Mouse (Mus musculus) midbrain, embryonic 14.5 days (tissue): ENCODE results near the gene Cacna1g. TPM values are rescaled to one million over a fixed set of nuclear protein-coding genes. Genes with fewer than 3 reads are reported as not detected.

Experiments
- ATAC-seq: fragments of 200-750 bp; cut with Nextera tagmentation; 2 replicates; pipeline ENCODE4 v1.8.0; 2017; ENCODE audit warnings: moderate number of reproducible peaks, moderate library complexity; ENCODE audit not compliant: low FRiP score, low TSS enrichment
- DNase-seq: peaks from one replicate; pipeline ENCODE4 v3.0.0-alpha.2; 2015
- H3K27ac ChIP-seq: fragments of 300-500 bp; sonication (generic); replicated peaks from 2 replicates; pipeline ENCODE4 v1.5.1; 2014; ENCODE audit warnings: mild to moderate bottlenecking, low read depth, low read length, moderate library complexity
- H3K27me3 ChIP-seq: fragments of 300-500 bp; sonication (generic); 2 replicates; pipeline ENCODE4 v1.6.1; 2014; ENCODE audit warnings: low read length, control low read depth, mixed read lengths; ENCODE audit not compliant: control insufficient read depth, insufficient read depth
- H3K36me3 ChIP-seq: fragments of 300-500 bp; sonication (generic); 2 replicates; pipeline ENCODE4 v1.6.1; 2014; ENCODE audit warnings: low read length, control low read depth; ENCODE audit not compliant: control insufficient read depth, insufficient read depth
- H3K4me1 ChIP-seq: fragments of 300-500 bp; sonication (generic); 2 replicates; pipeline ENCODE4 v1.6.1; 2014; ENCODE audit warnings: mild to moderate bottlenecking, antibody characterized with exemption, low read length, control low read depth; ENCODE audit not compliant: control insufficient read depth, insufficient read depth
- H3K4me2 ChIP-seq: fragments of 300-500 bp; sonication (generic); 2 replicates; pipeline ENCODE4 v1.6.1; 2014; ENCODE audit warnings: mild to moderate bottlenecking, low read length, moderate library complexity
- H3K4me3 ChIP-seq: fragments of 300-500 bp; sonication (generic); replicated peaks from 2 replicates; pipeline ENCODE4 v1.5.1; 2014; ENCODE audit warnings: low read depth, low read length
- H3K9ac ChIP-seq: fragments of 300-500 bp; sonication (generic); replicated peaks from 2 replicates; pipeline ENCODE4 v1.6.1; 2014; ENCODE audit warnings: mild to moderate bottlenecking, low read length, moderate library complexity
- H3K9me3 ChIP-seq: fragments of 300-500 bp; sonication (generic); 2 replicates; pipeline ENCODE4 v1.6.1; 2016; ENCODE audit warnings: low read length, control low read depth, mixed read lengths; ENCODE audit not compliant: control insufficient read depth
- WGBS: fragments of 180-500 bp; shearing (Covaris S2); extraction: QIAGEN DNeasy Blood & Tissue Kit; methylation state at CpG from one replicate; pipeline ENCODE4 v1.1.7; 2014; 5-methylcytosine and 5-hydroxymethylcytosine counted together
- polyA plus RNA-seq: library from polyadenylated mRNA; unstranded; fragments of >200 nt; fragmentation: Nextera tagmentation; extraction: Ambion mirVana; gene quantifications from 2 replicates; pipeline ENCODE4 v1.2.1, GENCODE M21; 2014

Cacna1g gene
- polyA plus RNA-seq, 1 experiment from 2014 or later = 20.1 TPM

GRCm38 (mm10) chr11:94498093-94498996 lies 24.3 kb upstream of the Cacna1g start:
- H3K4me1 ChIP-seq = peaks cover 23% of the 10 kb centered on the region
- no peaks in the 10 kb centered on the region for H3K36me3 ChIP-seq
- ATAC-seq (no peak; the same call in 1 of the 2 replicates), DNase-seq (peak; percentile 55)
- H3K9ac ChIP-seq = no peak overlapping the region
- no peak overlapping the region for H3K27ac ChIP-seq
- peak overlapping the region; percentile 11; the same call in 1 of the 2 replicates for H3K4me2 ChIP-seq
- 22% methylated on average over 19 of the region's 19 CpGs for WGBS
- no peaks in the 10 kb centered on the region for H3K9me3 ChIP-seq
- no peak overlapping the region for H3K4me3 ChIP-seq
- H3K27me3 ChIP-seq = peaks cover 8% of the 10 kb centered on the region; the same call in 1 of the 2 replicates

- ATAC-seq (no peak), DNase-seq (no peak)
- Histone ChIP-seq H3K27me3 (peaks cover 12% of the 10 kb centered on the region; the same call in 1 of the 2 replicates), H3K27ac (no peak overlapping the region), H3K9ac (no peak overlapping the region), H3K4me1 (peaks cover 28% of the 10 kb centered on the region), H3K4me3 (no peak overlapping the region), H3K36me3 (no peaks in the 10 kb centered on the region), H3K4me2 (no peak overlapping the region), H3K9me3 (no peaks in the 10 kb centered on the region)
- WGBS = 75% methylated on average over 3 of the region's 3 CpGs
These were observed 21.4 kb upstream of the Cacna1g start for GRCm38 (mm10) chr11:94495415-94495814.

GRCm38 (mm10) chr11:94491749-94492099 lies 17.7 kb upstream of the Cacna1g start:
- no peak overlapping the region for H3K27ac ChIP-seq
- H3K36me3 ChIP-seq = no peaks in the 10 kb centered on the region
- 0 out of 2 replicates have a peak, but pooled peaks cover 5% of the 10 kb centered on the region for H3K4me1 ChIP-seq
- DNase-seq (no peak), ATAC-seq (no peak)
- H3K27me3 ChIP-seq = 0 out of 2 replicates have a peak, but pooled peaks cover 4% of the 10 kb centered on the region
- H3K4me3 ChIP-seq = peak overlapping the region; percentile 40
- no peaks in the 10 kb centered on the region for H3K9me3 ChIP-seq
- H3K9ac ChIP-seq = no peak overlapping the region
- 66% methylated on average over 7 of the region's 7 CpGs for WGBS
- H3K4me2 ChIP-seq = peak overlapping the region; percentile 64

- H3K27me3 ChIP-seq = peaks cover 7% of the 10 kb centered on the region; the same call in 1 of the 2 replicates
These were observed 17.2 kb upstream of the Cacna1g start for GRCm38 (mm10) chr11:94491035-94491748.

GRCm38 (mm10) chr11:94489745-94490144 lies 15.7 kb upstream of the Cacna1g start:
- Histone ChIP-seq H3K4me2 (no peak overlapping the region), H3K27me3 (peaks cover 11% of the 10 kb centered on the region; the same call in 1 of the 2 replicates), H3K27ac (no peak overlapping the region), H3K4me1 (0 out of 2 replicates have a peak, but pooled peaks cover 5% of the 10 kb centered on the region), H3K9me3 (no peaks in the 10 kb centered on the region), H3K9ac (no peak overlapping the region), H3K36me3 (no peaks in the 10 kb centered on the region), H3K4me3 (no peak overlapping the region)
- DNase-seq (no peak), ATAC-seq (no peak)
- WGBS = 32% methylated on average over 4 of the region's 4 CpGs

More at GRCm38 (mm10) chr11:94491035-94491748, 17.2 kb upstream of the Cacna1g start:
- Histone ChIP-seq H3K4me1 (0 out of 2 replicates have a peak, but pooled peaks cover 5% of the 10 kb centered on the region), H3K4me3 (peak overlapping the region; percentile 40), H3K4me2 (peak overlapping the region; percentile 64), H3K9ac (peak overlapping the region; percentile 51), H3K9me3 (no peaks in the 10 kb centered on the region), H3K27ac (no peak overlapping the region), H3K36me3 (no peaks in the 10 kb centered on the region)
- 4% methylated on average over 55 of the region's 55 CpGs for WGBS
- peak; percentile 88 for DNase-seq
- peak; percentile 77; the same call in 1 of the 2 replicates for ATAC-seq

GRCm38 (mm10) chr11:94488767-94489533 lies 15.0 kb upstream of the Cacna1g start:
- Histone ChIP-seq H3K4me3 (no peak overlapping the region), H3K4me2 (no peak overlapping the region), H3K36me3 (no peaks in the 10 kb centered on the region), H3K4me1 (0 out of 2 replicates have a peak, but pooled peaks cover 5% of the 10 kb centered on the region), H3K27ac (no peak overlapping the region), H3K9ac (no peak overlapping the region), H3K27me3 (peaks cover 11% of the 10 kb centered on the region; the same call in 1 of the 2 replicates), H3K9me3 (no peaks in the 10 kb centered on the region)
- 92% methylated on average over 11 of the region's 11 CpGs for WGBS
- no peak for ATAC-seq
- DNase-seq = no peak

GRCm38 (mm10) chr11:94486001-94486400 lies 12.0 kb upstream of the Cacna1g start, which contains the start of gene Spata20:
Gene Spata20, minus strand, starts transcription at chr11:94486179.
- DNase-seq (peak; percentile 90), ATAC-seq (peak; percentile 65; the same call in 1 of the 2 replicates)
- Histone ChIP-seq H3K27me3 (peaks cover 7% of the 10 kb centered on the region; the same call in 1 of the 2 replicates), H3K9ac (no peak within 1 kb of the TSS), H3K27ac (no peak within 1 kb of the TSS), H3K4me1 (0 out of 2 replicates have a peak, but pooled peaks cover 1% of the 10 kb centered on the region), H3K4me3 (no peak within 1 kb of the TSS; the same call in 1 of the 2 replicates), H3K36me3 (no peaks in the 10 kb centered on the region), H3K9me3 (no peaks in the 10 kb centered on the region), H3K4me2 (peak within 1 kb of the TSS; percentile 39)
- 5% methylated on average over 24 of the region's 24 CpGs for WGBS

- Histone ChIP-seq H3K4me1 (no peaks in the 10 kb centered on the region), H3K27me3 (peaks cover 7% of the 10 kb centered on the region; the same call in 1 of the 2 replicates), H3K4me3 (no peak overlapping the region), H3K9me3 (no peaks in the 10 kb centered on the region), H3K27ac (no peak overlapping the region), H3K4me2 (no peak overlapping the region), H3K36me3 (no peaks in the 10 kb centered on the region), H3K9ac (no peak overlapping the region)
- ATAC-seq (no peak), DNase-seq (no peak)
- WGBS = 77% methylated on average over 5 of the region's 5 CpGs
These were observed 11.2 kb upstream of the Cacna1g start for GRCm38 (mm10) chr11:94485223-94485622.
